Mouse (Mus musculus) midbrain, embryonic 12.5 days (tissue): ENCODE measurements around the gene Slc39a8. TPM values are rescaled to one million over a fixed set of nuclear protein-coding genes. Genes with fewer than 3 reads are reported as not detected.

Experiments used
- ATAC-seq: fragments of 200-750 bp; cut with Nextera tagmentation; 2 replicates; pipeline ENCODE4 v1.8.0; 2017; ENCODE audit warnings: low read depth, moderate TSS enrichment, moderate library complexity; ENCODE audit not compliant: low FRiP score
- H3K27ac ChIP-seq: fragments of 300-500 bp; sonication (generic); replicated peaks from 2 replicates; pipeline ENCODE4 v1.5.1; 2016; ENCODE audit warnings: mild to moderate bottlenecking
- H3K27me3 ChIP-seq: fragments of 300-500 bp; sonication (generic); 2 replicates; pipeline ENCODE4 v1.6.1; 2016; ENCODE audit warnings: mild to moderate bottlenecking
- H3K36me3 ChIP-seq: fragments of 300-500 bp; sonication (generic); 2 replicates; pipeline ENCODE4 v1.6.1; 2016
- H3K4me1 ChIP-seq: fragments of 300-500 bp; sonication (generic); 2 replicates; pipeline ENCODE4 v1.6.1; 2016
- H3K4me2 ChIP-seq: fragments of 300-500 bp; sonication (generic); replicated peaks from 2 replicates; pipeline ENCODE4 v1.6.1; 2016; ENCODE audit warnings: mild to moderate bottlenecking, moderate library complexity
- H3K4me3 ChIP-seq: fragments of 300-500 bp; sonication (generic); 2 replicates; pipeline ENCODE4 v1.5.1; 2016; ENCODE audit warnings: mild to moderate bottlenecking
- H3K9ac ChIP-seq: fragments of 300-500 bp; sonication (generic); replicated peaks from 2 replicates; pipeline ENCODE4 v1.6.1; 2016; ENCODE audit warnings: mild to moderate bottlenecking, moderate library complexity
- H3K9me3 ChIP-seq: fragments of 300-500 bp; sonication (generic); 2 replicates; pipeline ENCODE4 v1.6.1; 2016; ENCODE audit warnings: mild to moderate bottlenecking
- WGBS: fragments of 180-500 bp; shearing (Covaris S2); methylation state at CpG from one replicate; pipeline ENCODE4 v1.1.7; 2016; 5-methylcytosine and 5-hydroxymethylcytosine counted together
- polyA plus RNA-seq: library from polyadenylated mRNA; unstranded; fragments of >200 nt; fragmentation: Nextera tagmentation; extraction: Ambion mirVana; gene quantifications from 2 replicates; pipeline ENCODE4 v1.2.1, GENCODE M21; 2016

The Slc39a8 gene
- 16.5 and 16.7 TPM in 2 replicates for polyA plus RNA-seq

GRCm38 (mm10) chr3:135825016-135825753, at the start of gene Slc39a8:
Gene Slc39a8 (plus strand): TSS chr3:135825279.
- peak; percentile 90 for ATAC-seq
- Histone ChIP-seq H3K9me3 (no peaks in the 10 kb centered on the region), H3K4me3 (peak within 1 kb of the TSS; percentile 59), H3K4me2 (peak within 1 kb of the TSS; percentile 89), H3K9ac (peak within 1 kb of the TSS; percentile 63), H3K36me3 (no peaks in the 10 kb centered on the region), H3K27me3 (peaks cover 11% of the 10 kb centered on the region), H3K4me1 (peaks cover 18% of the 10 kb centered on the region; the same call in 1 of the 2 replicates), H3K27ac (peak within 1 kb of the TSS; percentile 46)
- 4% methylated on average over 22 of the region's 22 CpGs for WGBS

GRCm38 (mm10) chr3:135785065-135785464, 40.0 kb upstream of the Slc39a8 start:
- no peak overlapping the region for H3K27ac ChIP-seq
- no peaks in the 10 kb centered on the region for H3K27me3 ChIP-seq
- WGBS: 87% methylated on average over 7 of the region's 7 CpGs
- no peak for ATAC-seq
- no peak overlapping the region for H3K4me3 ChIP-seq
- H3K9me3 ChIP-seq: no peaks in the 10 kb centered on the region
- H3K36me3 ChIP-seq: no peaks in the 10 kb centered on the region
- H3K9ac ChIP-seq: no peak overlapping the region
- H3K4me1 ChIP-seq: no peaks in the 10 kb centered on the region
- H3K4me2 ChIP-seq: no peak overlapping the region

- 94% methylated on average over 6 of the region's 6 CpGs for WGBS
- ATAC-seq: no peak
- H3K4me1 ChIP-seq: no peaks in the 10 kb centered on the region
- no peaks in the 10 kb centered on the region for H3K9me3 ChIP-seq
- no peak overlapping the region for H3K4me2 ChIP-seq
- H3K27ac ChIP-seq: no peak overlapping the region
- no peak overlapping the region for H3K4me3 ChIP-seq
- H3K27me3 ChIP-seq: no peaks in the 10 kb centered on the region
- no peaks in the 10 kb centered on the region for H3K36me3 ChIP-seq
- H3K9ac ChIP-seq: no peak overlapping the region
These were observed 29.0 kb upstream of the Slc39a8 start for GRCm38 (mm10) chr3:135796117-135796516.

- ATAC-seq: no peak
- Histone ChIP-seq H3K9ac (no peak overlapping the region), H3K4me3 (no peak overlapping the region), H3K27me3 (no peaks in the 10 kb centered on the region), H3K27ac (no peak overlapping the region), H3K4me2 (no peak overlapping the region), H3K4me1 (no peaks in the 10 kb centered on the region), H3K9me3 (no peaks in the 10 kb centered on the region), H3K36me3 (no peaks in the 10 kb centered on the region)
- WGBS: 81% methylated on average over 3 of the region's 3 CpGs
These were observed 26.8 kb upstream of the Slc39a8 start for GRCm38 (mm10) chr3:135798241-135798640.

- Histone ChIP-seq H3K4me3 (no peak overlapping the region), H3K4me1 (no peaks in the 10 kb centered on the region), H3K9me3 (no peaks in the 10 kb centered on the region), H3K27me3 (no peaks in the 10 kb centered on the region), H3K36me3 (no peaks in the 10 kb centered on the region), H3K27ac (no peak overlapping the region), H3K9ac (no peak overlapping the region), H3K4me2 (no peak overlapping the region)
- 78% methylated on average over 1 of the region's 1 CpGs for WGBS
- no peak for ATAC-seq
These were observed 26.4 kb upstream of the Slc39a8 start for GRCm38 (mm10) chr3:135798665-135799064.

GRCm38 (mm10) chr3:135814665-135815064, 10.4 kb upstream of the Slc39a8 start:
- no peaks in the 10 kb centered on the region for H3K9me3 ChIP-seq
- H3K36me3 ChIP-seq: no peaks in the 10 kb centered on the region
- H3K4me3 ChIP-seq: no peak overlapping the region
- WGBS: 85% methylated on average over 14 of the region's 14 CpGs
- ATAC-seq: no peak
- H3K9ac ChIP-seq: no peak overlapping the region
- no peaks in the 10 kb centered on the region for H3K4me1 ChIP-seq
- no peak overlapping the region for H3K27ac ChIP-seq
- no peaks in the 10 kb centered on the region for H3K27me3 ChIP-seq
- H3K4me2 ChIP-seq: no peak overlapping the region

GRCm38 (mm10) chr3:135815973-135816727, 8.9 kb upstream of the Slc39a8 start:
- 92% methylated on average over 5 of the region's 5 CpGs for WGBS
- H3K4me2 ChIP-seq: no peak overlapping the region
- H3K4me1 ChIP-seq: no peaks in the 10 kb centered on the region
- no peak for ATAC-seq
- no peaks in the 10 kb centered on the region for H3K9me3 ChIP-seq
- H3K27me3 ChIP-seq: no peaks in the 10 kb centered on the region
- no peak overlapping the region for H3K4me3 ChIP-seq
- no peak overlapping the region for H3K27ac ChIP-seq
- H3K9ac ChIP-seq: no peak overlapping the region
- H3K36me3 ChIP-seq: no peaks in the 10 kb centered on the region

- Histone ChIP-seq H3K36me3 (no peaks in the 10 kb centered on the region), H3K4me1 (no peaks in the 10 kb centered on the region), H3K9ac (no peak overlapping the region), H3K9me3 (no peaks in the 10 kb centered on the region), H3K4me2 (no peak overlapping the region), H3K4me3 (no peak overlapping the region), H3K27ac (no peak overlapping the region), H3K27me3 (no peaks in the 10 kb centered on the region)
- WGBS: 67% methylated on average over 1 of the region's 1 CpGs
- no peak for ATAC-seq
These were observed 8.0 kb upstream of the Slc39a8 start for GRCm38 (mm10) chr3:135817124-135817523.

GRCm38 (mm10) chr3:135824436-135824835, 643 bp upstream of the Slc39a8 start:
- H3K4me2 ChIP-seq: no peak overlapping the region
- no peaks in the 10 kb centered on the region for H3K36me3 ChIP-seq
- no peak overlapping the region for H3K4me3 ChIP-seq
- H3K27ac ChIP-seq: no peak overlapping the region
- 50% methylated on average over 1 of the region's 4 CpGs for WGBS
- H3K9ac ChIP-seq: no peak overlapping the region
- H3K9me3 ChIP-seq: no peaks in the 10 kb centered on the region
- H3K4me1 ChIP-seq: peaks cover 18% of the 10 kb centered on the region; the same call in 1 of the 2 replicates
- ATAC-seq: no peak
- H3K27me3 ChIP-seq: peaks cover 11% of the 10 kb centered on the region

- ATAC-seq: peak; percentile 77
- Histone ChIP-seq H3K27ac (peak overlapping the region; percentile 46), H3K36me3 (no peaks in the 10 kb centered on the region), H3K27me3 (peaks cover 11% of the 10 kb centered on the region), H3K9ac (peak overlapping the region; percentile 63), H3K4me3 (peak overlapping the region; percentile 59), H3K4me2 (peak overlapping the region; percentile 89), H3K9me3 (no peaks in the 10 kb centered on the region), H3K4me1 (peaks cover 18% of the 10 kb centered on the region; the same call in 1 of the 2 replicates)
- under 1% methylated on average over 57 of the region's 57 CpGs for WGBS
These were observed 940 bp downstream of the Slc39a8 start for GRCm38 (mm10) chr3:135825754-135826683.

- Histone ChIP-seq H3K9me3 (no peaks in the 10 kb centered on the region), H3K9ac (peak overlapping the region; percentile 63), H3K27me3 (peaks cover 11% of the 10 kb centered on the region), H3K4me3 (peak overlapping the region; percentile 59), H3K27ac (peak overlapping the region; percentile 46; the same call in 1 of the 2 replicates), H3K4me1 (peaks cover 18% of the 10 kb centered on the region; the same call in 1 of the 2 replicates), H3K36me3 (no peaks in the 10 kb centered on the region), H3K4me2 (peak overlapping the region; percentile 89)
- WGBS: 26% methylated on average over 12 of the region's 12 CpGs
- no peak for ATAC-seq
These were observed 1.7 kb downstream of the Slc39a8 start for GRCm38 (mm10) chr3:135826684-135827249.
